Mouse (Mus musculus): ENCODE measurements around the gene Ttc6.

- TF ChIP-seq CTCF (IDR thresholded peaks at IDR 0.05; ENCODE audit: low read depth, low read length) (no peak), GATA1 (IDR thresholded peaks at IDR 0.05; ENCODE audit: borderline replicate concordance, low read length) (no peak), POLR2AphosphoS5 (IDR thresholded peaks at IDR 0.05; ENCODE audit: insufficient replicate concordance, low read depth, low read length) (no peak)
Measured at GRCm38 (mm10) chr12:57615137-57615536, 51.2 kb downstream of the Ttc6 start.

All from G1E (cell line).